Mouse (Mus musculus): Measurements from ENCODE around the gene Avpi1. TPM values are rescaled to one million over a fixed set of nuclear protein-coding genes. Genes with fewer than 3 reads are reported as not detected.

Gene Avpi1
- not detected for polyA plus RNA-seq (2014; fragmentation: Illumina TruSeq; extraction: RNeasy Lipid Tissue Mini Kit (QIAGEN cat#74804); ENCODE audit: low read depth, low replicate concordance)

DNA sequence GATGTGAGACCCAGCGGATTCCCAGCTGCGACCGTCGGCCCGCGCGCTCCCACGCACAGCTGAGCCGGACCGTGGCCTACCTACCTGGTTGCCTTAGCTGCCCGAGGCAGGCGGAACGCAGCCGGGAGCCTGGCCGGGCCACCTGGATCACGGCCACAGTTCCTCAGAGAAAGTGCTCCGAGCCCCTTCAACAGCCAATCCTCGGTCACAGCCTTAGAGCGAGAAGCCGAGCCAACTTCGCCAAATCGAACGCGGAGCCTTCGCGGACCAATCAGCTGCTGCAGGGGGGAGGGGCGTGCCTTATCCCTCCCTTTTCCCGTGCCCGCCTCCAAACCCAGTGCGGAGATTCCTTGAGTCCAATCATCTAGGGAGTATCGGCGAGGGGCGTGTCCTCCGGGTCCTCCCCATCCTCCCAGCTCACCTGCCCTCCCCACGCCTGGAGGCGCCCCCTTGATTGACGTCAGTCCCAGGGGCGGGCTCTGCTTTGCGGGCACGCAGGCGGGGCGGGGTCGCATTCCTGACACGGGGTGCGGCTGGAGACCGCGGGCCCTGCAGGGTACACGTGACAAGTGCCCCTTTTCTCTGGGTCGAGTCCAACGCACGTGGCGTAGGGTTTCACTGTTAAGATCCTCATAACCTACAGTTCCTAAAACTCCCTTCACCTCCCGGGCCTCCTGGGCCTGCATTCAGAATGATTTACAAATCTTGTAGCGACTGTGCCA, at the start of gene Avpi1:
TSS of gene Avpi1 (minus strand) at position 273 of the 722 bp plus-strand sequence.

DNA sequence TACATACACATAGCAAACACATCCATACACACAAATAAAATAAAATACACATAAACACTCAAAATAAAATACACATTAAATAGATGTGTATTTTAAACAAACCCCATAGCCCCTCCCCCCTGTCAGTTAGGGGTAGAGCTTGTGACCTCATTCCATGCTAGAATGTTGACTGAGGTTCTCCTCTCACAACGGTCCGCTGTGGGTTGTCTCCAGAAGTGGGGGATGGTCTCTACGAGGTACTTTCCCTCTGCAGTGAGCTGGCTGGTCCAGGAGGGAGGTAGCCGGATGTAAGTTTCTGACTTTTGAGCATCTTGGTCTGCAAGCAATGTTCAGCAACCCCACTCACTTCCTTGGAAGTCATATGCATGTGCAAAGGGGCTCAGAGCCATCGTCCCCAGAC, 34.9 kb upstream of the Avpi1 start, which contains the start of gene Zfyve27:
TSS of gene Zfyve27 (plus strand) at position 188 of the 400 bp plus-strand sequence.

DNA sequence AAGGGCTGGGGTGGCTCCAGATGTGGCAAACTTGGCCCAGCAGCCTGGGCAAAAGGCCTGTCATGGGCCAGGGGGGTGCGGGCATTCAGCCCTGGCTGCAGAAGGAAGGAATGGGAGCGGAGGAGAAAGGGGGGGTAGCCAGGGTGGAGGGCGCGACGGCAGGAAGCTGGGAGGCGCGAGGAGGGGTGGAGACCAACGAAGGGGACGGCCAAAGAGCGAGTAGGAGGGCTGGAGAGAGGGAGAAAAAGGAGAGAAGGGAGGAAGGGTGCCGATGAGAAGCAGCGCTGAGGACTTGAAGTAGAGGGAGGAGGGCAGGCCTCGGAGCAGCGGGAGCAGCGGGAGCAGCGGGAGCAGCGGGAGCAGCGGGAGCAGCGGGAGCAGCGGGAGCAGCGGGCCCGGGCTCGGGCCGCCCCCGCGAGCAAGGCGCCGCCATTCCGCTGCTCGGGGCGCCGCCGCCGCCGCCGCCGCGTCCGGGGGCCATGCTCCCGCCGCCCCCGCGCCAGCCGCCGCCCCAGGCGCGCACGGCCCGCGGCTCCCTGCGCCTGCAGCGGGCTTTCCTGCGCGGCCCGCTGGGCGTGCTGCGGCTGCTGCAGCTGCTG, 18.4 kb upstream of the Avpi1 start, which contains the start of gene Marveld1:
TSS of gene Marveld1 (plus strand) at position 231 of the 599 bp plus-strand sequence.

DNA sequence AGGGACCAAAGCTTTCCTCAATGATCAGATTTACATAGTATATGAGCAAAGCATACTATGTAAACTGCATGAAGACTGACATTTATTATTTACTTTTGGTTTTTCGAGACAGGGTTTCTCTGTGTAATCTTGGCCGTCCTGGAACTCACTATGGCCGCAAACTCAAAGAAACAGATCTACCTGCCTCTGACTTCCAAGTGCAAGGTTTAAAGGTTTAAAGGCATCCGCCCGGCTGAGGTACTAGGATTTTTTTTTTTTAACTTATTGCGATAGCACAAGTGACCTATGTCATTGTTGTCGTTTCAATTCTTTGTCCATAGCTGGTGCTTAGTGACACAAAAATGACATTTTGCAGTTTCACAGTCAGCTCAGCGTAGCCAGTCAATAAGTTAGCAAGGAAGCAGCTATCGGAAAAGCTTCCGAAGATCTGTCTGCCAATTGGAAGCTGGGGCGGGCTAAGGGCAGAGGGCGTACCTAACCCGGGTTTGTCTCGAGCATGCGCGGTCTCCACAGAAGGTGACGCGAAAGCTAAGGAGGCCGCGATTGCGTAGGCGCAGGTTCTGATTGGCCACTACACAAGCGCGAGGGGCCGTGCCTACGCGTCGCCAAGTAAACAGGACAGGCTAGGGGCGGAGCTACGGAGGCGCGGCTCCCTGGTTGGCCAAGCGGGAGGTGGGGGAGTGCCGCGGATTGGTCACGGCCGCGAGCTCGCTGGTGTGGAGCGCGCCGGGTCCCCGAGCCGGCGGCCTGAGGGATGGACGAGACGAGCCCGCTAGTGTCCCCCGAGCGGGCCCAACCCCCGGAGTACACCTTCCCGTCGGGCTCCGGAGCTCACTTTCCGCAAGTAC, 38.9 kb downstream of the Avpi1 start, which contains the start of gene Pi4k2a:
TSS of gene Pi4k2a (plus strand) at position 723 of the 848 bp plus-strand sequence.

DNA sequence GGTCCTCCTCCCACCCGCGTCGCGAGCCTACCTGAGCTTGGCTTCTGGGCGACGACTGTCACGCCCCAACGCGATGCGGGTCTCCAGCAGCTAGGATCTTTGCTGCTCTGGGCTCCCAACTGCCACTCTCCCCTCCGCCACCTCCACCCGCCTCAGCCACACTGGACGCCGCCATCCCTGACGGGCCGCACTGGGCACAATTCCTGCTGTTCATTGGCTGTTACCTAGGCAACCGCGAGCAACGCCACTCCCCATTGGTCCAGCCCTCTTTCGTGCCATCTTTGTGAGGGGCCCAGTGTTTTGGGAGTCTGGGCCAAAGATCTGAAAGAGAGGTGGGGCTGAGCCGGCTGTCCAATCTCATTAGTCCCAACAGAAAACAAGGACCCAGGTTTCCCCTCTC, 42.7 kb downstream of the Avpi1 start, which contains the start of gene Morn4:
TSS of gene Morn4 (minus strand) at position 192 of the 400 bp plus-strand sequence.

Other genes with a start within 250 kb of the Avpi1 start
- gene Rrp12, start 232.9 kb downstream of the Avpi1 start, polyA plus RNA-seq (2014; fragmentation: Illumina TruSeq; extraction: RNeasy Lipid Tissue Mini Kit (QIAGEN cat#74804); ENCODE audit: low read depth, low replicate concordance) = 0.44 TPM
- gene Pgam1, start 217.1 kb downstream of the Avpi1 start, polyA plus RNA-seq (2014; fragmentation: Illumina TruSeq; extraction: RNeasy Lipid Tissue Mini Kit (QIAGEN cat#74804); ENCODE audit: low read depth, low replicate concordance) = 203 TPM
- 18.5 TPM for gene Exosc1, start 195.6 kb downstream of the Avpi1 start, polyA plus RNA-seq (2014; fragmentation: Illumina TruSeq; extraction: RNeasy Lipid Tissue Mini Kit (QIAGEN cat#74804); ENCODE audit: low read depth, low replicate concordance)
- 35.5 TPM for gene Zdhhc16, start 195.6 kb downstream of the Avpi1 start, polyA plus RNA-seq (2014; fragmentation: Illumina TruSeq; extraction: RNeasy Lipid Tissue Mini Kit (QIAGEN cat#74804); ENCODE audit: low read depth, low replicate concordance)
- 13.1 TPM for gene Mms19, start 147.9 kb downstream of the Avpi1 start, polyA plus RNA-seq (2014; fragmentation: Illumina TruSeq; extraction: RNeasy Lipid Tissue Mini Kit (QIAGEN cat#74804); ENCODE audit: low read depth, low replicate concordance)
- gene Ubtd1, start 147.3 kb downstream of the Avpi1 start, polyA plus RNA-seq (2014; fragmentation: Illumina TruSeq; extraction: RNeasy Lipid Tissue Mini Kit (QIAGEN cat#74804); ENCODE audit: low read depth, low replicate concordance) = not detected
- not detected for gene Ankrd2, start 93.1 kb downstream of the Avpi1 start, polyA plus RNA-seq (2014; fragmentation: Illumina TruSeq; extraction: RNeasy Lipid Tissue Mini Kit (QIAGEN cat#74804); ENCODE audit: low read depth, low replicate concordance)
- gene Hoga1, start 83.4 kb downstream of the Avpi1 start, polyA plus RNA-seq (2014; fragmentation: Illumina TruSeq; extraction: RNeasy Lipid Tissue Mini Kit (QIAGEN cat#74804); ENCODE audit: low read depth, low replicate concordance) = 2.1 TPM
- not detected for gene 4933411K16Rik, start 76.8 kb downstream of the Avpi1 start, polyA plus RNA-seq (2014; fragmentation: Illumina TruSeq; extraction: RNeasy Lipid Tissue Mini Kit (QIAGEN cat#74804); ENCODE audit: low read depth, low replicate concordance)
- gene Morn4, start 42.7 kb downstream of the Avpi1 start, polyA plus RNA-seq (2014; fragmentation: Illumina TruSeq; extraction: RNeasy Lipid Tissue Mini Kit (QIAGEN cat#74804); ENCODE audit: low read depth, low replicate concordance) = 0.32 TPM
- 6.4 TPM for gene Pi4k2a, start 38.6 kb downstream of the Avpi1 start, polyA plus RNA-seq (2014; fragmentation: Illumina TruSeq; extraction: RNeasy Lipid Tissue Mini Kit (QIAGEN cat#74804); ENCODE audit: low read depth, low replicate concordance)
- 13.5 TPM for gene Marveld1, start 18.3 kb upstream of the Avpi1 start, polyA plus RNA-seq (2014; fragmentation: Illumina TruSeq; extraction: RNeasy Lipid Tissue Mini Kit (QIAGEN cat#74804); ENCODE audit: low read depth, low replicate concordance)
- gene Zfyve27, start 34.9 kb upstream of the Avpi1 start, polyA plus RNA-seq (2014; fragmentation: Illumina TruSeq; extraction: RNeasy Lipid Tissue Mini Kit (QIAGEN cat#74804); ENCODE audit: low read depth, low replicate concordance) = 16.4 TPM
- 0.38 TPM for gene Sfrp5, start 73.2 kb upstream of the Avpi1 start, polyA plus RNA-seq (2014; fragmentation: Illumina TruSeq; extraction: RNeasy Lipid Tissue Mini Kit (QIAGEN cat#74804); ENCODE audit: low read depth, low replicate concordance)
- gene Golga7b, start 118.5 kb upstream of the Avpi1 start, polyA plus RNA-seq (2014; fragmentation: Illumina TruSeq; extraction: RNeasy Lipid Tissue Mini Kit (QIAGEN cat#74804); ENCODE audit: low read depth, low replicate concordance) = 0.25 TPM

All from sigmoid colon, adult 10 weeks (tissue).